Mouse (Mus musculus): Measurements from ENCODE around the gene Zfyve27.

DNA sequence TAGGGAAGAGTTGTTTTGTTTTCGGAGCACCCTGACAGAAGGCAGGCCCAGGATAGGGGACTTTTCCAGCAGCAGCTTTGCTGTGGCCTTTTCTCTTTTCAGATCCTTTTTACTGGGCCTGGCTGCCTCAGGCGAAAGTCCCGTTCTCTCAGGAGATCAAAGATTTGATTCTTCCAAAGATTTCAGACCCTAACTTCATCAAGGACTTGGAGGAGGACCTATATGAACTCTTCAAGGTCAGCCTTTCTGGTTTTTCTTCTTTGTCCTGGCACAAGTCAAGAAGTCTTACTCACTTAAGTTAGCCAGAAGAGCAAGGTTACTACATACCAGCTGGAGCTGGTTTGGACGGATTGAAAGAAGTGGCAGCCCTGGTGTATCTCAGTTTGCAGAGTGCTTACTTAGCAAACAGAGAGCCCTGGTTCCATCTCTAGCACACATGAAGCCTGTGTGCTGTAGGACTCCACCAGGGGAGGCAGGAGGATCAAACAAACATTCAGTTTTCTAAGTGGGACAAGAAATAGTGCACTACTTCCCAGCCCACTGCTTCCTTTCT lies 47.9 kb upstream of the Zfyve27 start:
- TF ChIP-seq GATA1 (IDR thresholded peaks at IDR 0.05; ENCODE audit: low read depth, low read length) (no peak), POLR2A (IDR thresholded peaks at IDR 0.05; ENCODE audit: control insufficient read depth in 1 of 2, insufficient read depth in 1 of 2, low read depth in 1 of 2, low read length in 2 of 2, poor library complexity in 1 of 2) (no peak), MAX (IDR thresholded peaks at IDR 0.05; ENCODE audit: low read length) (no peak), CHD2 (IDR thresholded peaks at IDR 0.05; ENCODE audit: low read length) (no peak), CTCF (IDR thresholded peaks at IDR 0.05 in 2 of 3, conservative IDR thresholded peaks at IDR 0.05 in 1 of 3; ENCODE audit: control insufficient read depth in 1 of 3, insufficient read depth in 1 of 3, low read depth in 2 of 3, low read length in 3 of 3, poor library complexity in 1 of 3, severe bottlenecking in 1 of 3) (no peak), EP300 (IDR thresholded peaks at IDR 0.05; ENCODE audit: low read depth in 1 of 2, low read length in 2 of 2) (no peak), MEF2A (IDR thresholded peaks at IDR 0.05; ENCODE audit: extremely low read depth, insufficient replicate concordance, low read depth, low read length, poor library complexity, severe bottlenecking) (no peak), ZC3H11A (IDR thresholded peaks at IDR 0.05; ENCODE audit: low read depth, low read length) (no peak)

Measured in MEL (cell line).